Mouse (Mus musculus): Measurements from ENCODE around the gene Csrnp1. TPM values are rescaled to one million over a fixed set of nuclear protein-coding genes. Genes with fewer than 3 reads are reported as not detected.
A peak's percentile ranks its signal among the peaks of the same experiment; 100 is the strongest.

Gene Csrnp1
- total RNA-seq, 1 experiment from 2014 or later, result 13.0 TPM

DNA sequence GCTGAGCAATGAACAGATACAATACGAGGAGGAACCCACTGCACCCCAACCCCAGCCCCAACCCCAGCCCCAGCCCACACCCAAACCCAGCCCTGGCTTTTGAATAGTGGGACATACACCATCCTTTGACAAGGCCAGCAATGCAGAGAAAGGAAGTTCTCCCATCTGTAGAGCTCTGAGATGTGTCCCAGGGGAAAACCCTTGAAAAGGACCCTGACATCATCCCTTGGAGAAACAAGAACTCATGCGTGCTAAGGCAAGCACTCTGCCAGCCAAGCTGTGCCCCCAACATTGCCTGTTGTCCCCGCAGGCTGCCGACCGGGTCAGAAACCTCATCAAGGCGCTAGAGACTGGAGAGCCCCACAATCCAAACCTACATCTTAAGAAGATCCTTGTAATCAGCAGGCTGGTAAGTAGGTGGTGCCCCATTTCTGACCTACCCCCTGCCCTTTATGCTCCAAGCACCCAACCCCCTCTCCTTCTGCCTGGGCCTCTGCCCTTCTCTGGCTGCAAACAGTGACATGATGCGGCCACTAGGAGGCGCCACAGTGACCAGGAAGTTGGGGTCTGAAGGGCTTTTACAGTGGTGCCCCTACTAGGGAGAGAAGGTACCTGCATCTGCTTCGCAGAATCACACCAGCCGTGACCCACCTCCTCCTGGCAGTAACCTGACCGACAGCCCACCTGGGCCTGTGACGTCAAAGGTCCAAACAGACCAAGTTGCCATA lies 39.1 kb downstream of the Csrnp1 start:
- no peak for DNase-seq

DNA sequence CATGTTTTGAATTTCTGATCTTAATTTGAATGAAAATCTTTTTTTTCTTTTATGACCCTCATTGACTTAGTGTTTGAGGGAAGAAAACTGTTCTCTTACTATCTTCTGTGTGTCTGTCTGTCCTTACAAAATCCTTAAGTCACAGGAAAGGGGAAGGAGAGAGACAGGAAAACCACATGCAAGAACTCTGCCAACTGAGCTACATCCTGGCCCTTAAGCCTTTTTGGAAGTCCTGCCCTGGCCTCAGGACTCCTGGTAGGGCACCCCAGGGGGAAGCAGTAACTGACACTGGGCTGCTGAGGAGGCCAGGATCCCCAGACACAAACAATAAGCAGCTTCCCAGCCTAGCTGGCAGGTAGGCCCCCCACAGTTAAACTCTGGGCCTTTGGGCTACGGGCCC lies 41.1 kb downstream of the Csrnp1 start:
- no peak for DNase-seq

DNA sequence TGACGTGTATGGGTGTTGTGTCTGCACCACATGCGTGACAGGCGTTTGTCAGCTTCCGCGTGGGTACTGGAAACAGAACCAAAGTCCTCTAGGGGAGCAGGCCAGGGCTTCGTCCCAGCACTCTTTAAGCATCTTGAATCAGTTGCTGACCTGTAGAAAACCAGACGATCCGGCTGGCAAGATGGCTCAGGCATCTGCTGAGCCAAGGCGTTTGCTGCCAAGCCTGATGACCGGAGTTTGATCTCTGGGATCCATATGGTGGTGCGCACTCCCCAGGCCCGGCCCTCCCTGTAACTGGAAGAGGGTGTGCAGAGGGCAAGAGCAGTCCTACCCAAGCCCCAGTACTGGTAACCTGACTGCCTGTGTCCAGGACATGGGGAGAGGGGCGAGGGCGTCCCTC lies 42.6 kb downstream of the Csrnp1 start:
- no peak for DNase-seq

DNA sequence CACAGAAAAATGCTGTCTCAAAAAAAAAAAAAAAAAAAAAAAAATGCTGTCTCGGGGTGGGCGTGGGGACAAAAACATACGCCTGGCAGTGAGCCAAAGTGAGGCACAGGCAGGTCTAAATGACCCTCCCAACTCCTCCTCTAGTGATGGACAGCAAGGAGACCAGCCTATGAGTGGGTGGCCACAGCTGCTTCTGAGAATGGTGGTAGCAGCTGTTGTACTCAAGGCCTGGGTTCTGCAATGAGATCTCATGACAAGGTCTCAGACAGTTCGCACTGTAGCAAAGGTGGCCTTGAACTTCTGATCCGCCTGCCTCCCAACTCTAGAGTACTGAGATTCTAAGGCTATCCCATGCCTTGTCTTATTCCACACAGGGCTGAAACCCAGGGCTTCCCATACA lies 43.1 kb downstream of the Csrnp1 start:
- DNase-seq, result no peak

DNA sequence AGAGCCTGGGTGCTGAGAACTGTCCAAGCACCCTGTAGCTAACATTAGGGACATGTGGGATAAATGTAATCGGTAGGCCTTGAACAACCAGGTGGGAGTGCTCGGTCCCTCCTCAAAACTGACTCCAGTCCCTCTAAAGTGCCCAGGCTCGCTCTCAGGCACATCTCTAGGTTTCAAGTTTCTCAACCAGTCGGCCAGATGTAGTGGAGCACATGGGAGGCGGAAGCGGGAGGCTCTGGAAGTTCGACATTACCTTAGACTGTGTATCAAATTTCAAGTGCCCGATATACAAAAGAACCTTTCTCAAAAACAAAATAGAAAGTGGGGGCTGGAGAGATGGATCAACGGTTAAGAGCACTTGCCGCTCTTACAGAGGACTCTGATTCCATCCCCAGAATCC lies 44.8 kb downstream of the Csrnp1 start:
- no peak for DNase-seq

DNA sequence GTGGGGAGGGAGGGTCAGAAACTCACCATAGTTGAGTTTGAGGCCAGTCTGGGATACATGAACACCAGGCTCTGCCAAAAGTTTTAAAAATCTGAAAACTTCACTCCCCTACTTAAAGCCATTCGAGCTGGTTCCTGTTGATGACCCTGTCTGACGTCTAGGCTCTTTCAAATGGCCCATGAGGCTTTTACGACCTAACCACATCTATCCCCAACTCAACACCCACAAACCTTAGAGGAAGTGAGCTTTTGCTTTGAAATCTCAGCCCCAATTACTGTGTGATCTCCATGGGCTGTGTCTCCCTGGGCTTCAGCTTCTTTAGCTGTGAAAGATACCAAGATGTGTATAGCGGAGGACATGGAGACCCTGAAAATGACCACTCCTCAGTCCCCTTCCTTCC lies 46.0 kb downstream of the Csrnp1 start:
- no peak for DNase-seq

DNA sequence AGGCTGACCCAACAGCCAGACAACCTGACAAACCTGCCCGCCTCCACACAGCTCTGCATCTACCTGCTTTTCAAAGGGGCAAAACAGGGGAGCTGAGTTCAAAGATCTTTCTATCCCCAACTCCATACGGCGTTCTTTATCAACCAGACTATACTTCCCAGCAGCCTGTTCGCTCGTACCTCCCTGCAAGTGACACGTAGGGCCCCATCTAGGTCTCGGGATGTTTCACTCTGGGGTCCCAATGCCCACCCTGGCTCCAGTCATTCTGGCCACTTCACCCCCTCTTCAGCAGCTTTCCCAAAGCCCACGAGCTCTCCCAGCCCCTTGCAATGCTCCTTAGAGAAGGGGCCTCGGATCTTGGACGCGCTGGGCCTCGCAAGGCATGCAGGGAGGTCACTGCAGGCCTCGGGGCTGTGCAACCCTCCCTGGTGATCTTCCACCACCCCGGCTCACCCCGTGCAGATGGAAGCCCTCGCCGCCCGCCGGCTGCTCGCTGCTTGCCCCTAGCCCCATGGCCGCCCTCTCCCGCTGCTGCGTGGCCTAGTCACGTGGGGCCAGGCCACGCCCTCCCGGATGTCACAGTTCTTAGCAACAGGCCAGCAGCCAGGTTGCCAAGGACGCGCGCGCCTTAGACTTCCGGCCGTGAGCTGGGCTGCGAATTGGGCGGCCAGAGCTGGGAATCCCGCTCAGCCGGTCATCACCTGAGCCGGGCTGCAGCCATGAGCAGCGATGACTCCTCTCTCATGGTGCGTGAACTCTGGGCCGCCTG lies 47.3 kb downstream of the Csrnp1 start, which contains the start of the genes Gorasp1 and Ttc21a:
TSS of gene Gorasp1 (minus strand) at position 561 of the 769 bp plus-strand sequence.
TSS of gene Ttc21a (plus strand) at position 602 of the 769 bp plus-strand sequence.
- DNase-seq, result peak; percentile 96

DNA sequence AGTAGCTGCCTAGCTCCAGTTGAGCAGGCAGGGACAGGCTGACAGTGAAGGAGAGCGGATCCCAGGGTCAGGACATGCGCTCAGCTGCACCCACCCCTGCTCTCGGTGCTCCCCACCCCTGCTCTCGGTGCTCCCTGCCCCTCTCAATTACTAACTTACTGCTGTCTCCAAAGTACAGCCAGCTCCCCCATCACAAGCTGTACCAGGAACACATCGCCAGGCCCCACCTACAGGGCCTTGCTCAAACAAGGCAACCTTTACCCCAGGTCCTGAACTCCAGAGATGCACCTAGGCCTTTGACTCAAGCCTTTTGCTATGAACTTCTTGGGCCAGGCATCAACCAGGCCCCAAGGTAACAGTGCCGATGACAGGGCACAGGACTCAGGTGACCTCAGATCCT lies 50.8 kb downstream of the Csrnp1 start:
- DNase-seq, result no peak

DNA sequence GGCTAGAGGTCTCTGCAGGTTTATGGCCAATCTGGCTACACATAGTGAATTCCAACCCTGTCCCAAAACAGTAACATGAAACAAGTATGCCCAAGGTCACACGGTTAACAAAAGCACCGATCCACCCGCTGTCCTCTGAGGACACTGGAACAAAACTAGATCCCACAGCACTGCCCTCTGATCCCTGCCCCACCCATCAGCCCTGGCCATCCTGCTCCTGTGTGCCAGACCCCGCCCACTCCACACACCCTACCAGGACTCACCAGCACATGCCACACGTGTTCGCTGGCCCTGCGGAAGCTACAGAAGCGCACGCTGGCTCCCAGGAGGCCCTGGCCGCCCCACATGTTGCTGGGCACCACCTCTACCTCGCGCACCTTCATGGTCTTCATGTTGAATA lies 52.1 kb downstream of the Csrnp1 start:
- DNase-seq, result no peak

DNA sequence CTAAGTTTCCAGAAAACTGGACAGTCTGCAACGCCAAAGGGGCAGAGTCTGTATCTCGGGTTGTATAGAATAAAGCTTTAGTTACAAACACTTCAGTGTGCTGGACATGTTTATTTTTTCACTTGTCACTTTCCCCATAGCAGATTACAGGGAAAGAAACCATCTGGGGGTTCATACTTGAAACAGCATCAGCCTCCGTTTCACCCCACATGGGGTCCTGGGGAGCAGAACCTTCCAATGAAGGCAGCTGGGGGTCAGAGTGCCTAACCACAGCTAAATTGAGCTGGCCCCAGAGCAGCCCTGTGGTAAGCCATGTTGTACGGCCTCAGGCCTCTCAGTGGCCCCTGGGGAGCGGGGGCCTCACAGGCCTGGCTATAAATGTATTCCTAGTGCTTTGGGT lies 58.0 kb downstream of the Csrnp1 start:
- no peak for DNase-seq

DNA sequence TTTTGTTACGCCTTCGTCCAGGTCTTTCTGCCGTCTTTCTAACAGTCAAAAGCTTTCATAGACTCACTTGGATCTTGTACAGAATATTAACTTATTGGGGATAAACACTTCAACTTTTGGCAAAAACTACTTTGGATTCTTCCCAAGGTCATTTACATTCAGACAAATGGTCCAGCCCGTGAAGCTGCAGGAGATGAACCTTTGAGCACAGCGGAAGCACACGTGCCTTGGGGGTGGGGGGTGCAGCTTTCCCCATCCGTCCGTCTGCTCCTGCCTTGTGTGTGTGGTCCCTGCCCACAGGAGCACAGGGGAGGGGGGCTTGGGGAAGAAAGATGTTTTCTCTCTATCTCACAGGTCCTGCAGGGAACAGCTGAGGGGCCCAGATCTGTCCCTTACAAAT lies 58.7 kb downstream of the Csrnp1 start:
- no peak for DNase-seq

DNA sequence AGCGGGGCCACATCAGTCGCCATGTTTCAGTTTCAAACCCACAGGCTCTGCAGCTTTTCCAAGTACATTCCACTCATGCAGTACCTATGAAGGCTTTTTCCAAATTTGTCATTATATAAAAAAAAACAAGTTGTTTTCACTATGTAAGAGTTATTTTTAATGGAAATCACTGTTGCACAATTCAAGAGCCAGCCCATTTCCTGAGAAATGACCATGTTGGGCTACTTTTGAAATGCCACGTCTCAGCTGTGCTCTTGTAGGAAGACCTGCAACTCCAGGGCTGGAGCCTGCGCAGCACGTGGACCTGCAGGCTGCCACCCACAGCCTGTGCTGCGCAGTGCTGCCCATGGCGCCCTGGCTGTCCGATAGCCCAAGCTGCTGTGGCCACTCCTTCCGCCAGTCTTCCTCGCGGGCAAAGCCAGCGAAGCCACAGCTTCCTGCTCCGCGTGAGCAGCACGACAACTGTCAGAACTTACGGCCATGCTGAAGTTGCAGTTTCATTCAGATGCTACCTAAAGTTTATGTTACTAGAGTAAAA lies 59.3 kb downstream of the Csrnp1 start:
- DNase-seq, result no peak

DNA sequence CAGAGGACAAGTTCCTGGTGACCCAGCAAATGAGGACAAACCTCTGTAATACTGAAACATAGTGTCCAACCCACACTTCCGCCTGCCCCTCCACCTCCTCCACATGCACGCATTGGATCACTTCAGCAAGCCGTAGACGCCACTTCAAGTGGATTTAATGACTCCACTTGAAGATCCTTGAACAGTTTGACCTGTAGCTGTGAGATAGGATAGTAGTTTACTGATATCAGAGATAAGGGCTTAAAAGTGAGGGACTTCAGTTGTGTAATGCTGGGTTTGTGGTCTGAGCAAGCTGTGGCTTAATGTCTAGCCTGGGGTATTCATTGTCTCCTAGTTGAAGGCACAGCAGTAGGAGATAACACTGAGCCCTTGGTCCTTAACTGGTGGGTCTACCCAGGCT lies 61.0 kb downstream of the Csrnp1 start:
- no peak for DNase-seq

Other genes starting within 250 kb of the Csrnp1 start
- gene Scn11a, start 159.2 kb downstream of the Csrnp1 start, total RNA-seq (2021), result not detected in 2 replicates
- 55.2 and 59.1 TPM in 2 replicates for gene Wdr48, start 89.8 kb downstream of the Csrnp1 start, total RNA-seq (2021)
- gene Gorasp1, start 47.1 kb downstream of the Csrnp1 start, total RNA-seq (2021), result 16.5 and 33.1 TPM in 2 replicates
- gene Ttc21a, start 47.1 kb downstream of the Csrnp1 start, total RNA-seq (2021), result 0.15 TPM in 1 of 2 replicates, not detected in the other
- 0.12 TPM in 1 of 2 replicates, not detected in the other for gene Xirp1, start 38.9 kb upstream of the Csrnp1 start, total RNA-seq (2021)
- 4.3 and 5.9 TPM in 2 replicates for gene Cx3cr1, start 85.2 kb upstream of the Csrnp1 start, total RNA-seq (2021)
- not detected in 2 replicates for gene Ccr8, start 107.5 kb upstream of the Csrnp1 start, total RNA-seq (2021)
- gene Slc25a38, start 125.7 kb upstream of the Csrnp1 start, total RNA-seq (2021), result 28.7 and 37.0 TPM in 2 replicates
- 585 and 720 TPM in 2 replicates for gene Rpsa, start 143.0 kb upstream of the Csrnp1 start, total RNA-seq (2021)
- gene Mobp, start 165.0 kb upstream of the Csrnp1 start, total RNA-seq (2021), result 0.27 TPM in 1 of 2 replicates, not detected in the other

All from adrenal gland, postnatal 25 days (tissue).